Mouse (Mus musculus) adrenal gland (tissue): ENCODE data around the gene Nfe2l3.
"Not testable (repeated sequence)": the region's sequence is repeated elsewhere in the genome, so short reads cannot be mapped to it uniquely, and the experiment has no call there.

Experiments used
- intact Hi-C: fragments of 180-260 bp; cut with DNase I; formaldehyde crosslinking; loops from one replicate; pipeline ENCODE4 v1.15.1; 2025
- long read RNA-seq, 2 experiments: library from polyadenylated mRNA; unstranded; transcript quantifications; one replicate each; pipeline ENCODE4 v2.0.0; 2020; ENCODE audit warnings: borderline replicate concordance in 1 of 2; ENCODE audit not compliant: insufficient replicate concordance in 1 of 2

Nfe2l3 gene
- long read RNA-seq, experiment 1 = 0 reads
- long read RNA-seq, experiment 2, partial matches to known transcripts = 0 of 1 reads
- long read RNA-seq, experiment 2, other reads (novel, unspliced or antisense) = 1 of 1 reads

DNA sequence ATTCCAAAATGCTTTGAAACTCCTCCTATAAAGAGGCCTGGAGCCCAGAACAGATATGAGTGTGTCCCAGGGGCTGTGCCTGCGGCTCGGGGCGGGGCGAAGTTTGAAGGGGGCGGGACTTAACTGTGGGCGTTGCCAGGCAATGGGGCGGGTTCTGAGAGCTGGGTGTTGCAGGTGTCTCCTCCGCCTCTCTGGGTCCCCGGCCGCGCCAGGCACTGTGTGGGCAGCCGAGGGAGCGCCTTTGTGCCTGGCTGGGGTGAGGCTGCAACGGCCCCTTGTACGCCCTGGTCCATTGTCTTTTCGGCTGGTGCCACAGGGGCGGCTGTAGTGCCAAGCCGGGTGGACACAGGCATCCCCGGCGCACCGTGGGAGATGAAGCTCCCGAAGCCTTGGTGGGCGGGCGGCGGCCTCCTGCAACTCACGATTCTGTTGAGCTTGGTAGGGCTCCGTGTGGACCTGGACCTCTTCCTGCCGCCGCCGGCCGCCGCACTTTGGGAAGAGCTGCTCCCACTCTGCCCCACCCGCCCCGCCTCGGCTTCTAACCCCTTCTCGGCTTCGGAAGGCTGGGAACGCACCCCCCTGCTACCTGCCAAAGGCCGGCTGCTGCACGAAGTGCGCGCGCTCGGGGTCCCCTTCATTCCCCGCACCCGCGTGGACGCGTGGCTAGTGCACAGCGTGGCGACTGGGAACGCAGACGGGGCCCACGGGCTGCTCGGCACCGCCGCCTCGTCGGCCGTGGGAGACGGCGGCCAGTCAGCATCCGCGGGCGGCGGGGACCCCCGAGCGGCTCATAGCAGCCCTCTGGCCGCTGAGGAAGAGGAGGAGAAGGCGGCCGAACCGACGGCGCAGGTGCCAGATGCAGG lies at the start of gene Nfe2l3:
Nfe2l3 (plus strand) TSS at position 136 of the 863 bp plus-strand sequence.
- intact Hi-C loops = no loop called here

DNA sequence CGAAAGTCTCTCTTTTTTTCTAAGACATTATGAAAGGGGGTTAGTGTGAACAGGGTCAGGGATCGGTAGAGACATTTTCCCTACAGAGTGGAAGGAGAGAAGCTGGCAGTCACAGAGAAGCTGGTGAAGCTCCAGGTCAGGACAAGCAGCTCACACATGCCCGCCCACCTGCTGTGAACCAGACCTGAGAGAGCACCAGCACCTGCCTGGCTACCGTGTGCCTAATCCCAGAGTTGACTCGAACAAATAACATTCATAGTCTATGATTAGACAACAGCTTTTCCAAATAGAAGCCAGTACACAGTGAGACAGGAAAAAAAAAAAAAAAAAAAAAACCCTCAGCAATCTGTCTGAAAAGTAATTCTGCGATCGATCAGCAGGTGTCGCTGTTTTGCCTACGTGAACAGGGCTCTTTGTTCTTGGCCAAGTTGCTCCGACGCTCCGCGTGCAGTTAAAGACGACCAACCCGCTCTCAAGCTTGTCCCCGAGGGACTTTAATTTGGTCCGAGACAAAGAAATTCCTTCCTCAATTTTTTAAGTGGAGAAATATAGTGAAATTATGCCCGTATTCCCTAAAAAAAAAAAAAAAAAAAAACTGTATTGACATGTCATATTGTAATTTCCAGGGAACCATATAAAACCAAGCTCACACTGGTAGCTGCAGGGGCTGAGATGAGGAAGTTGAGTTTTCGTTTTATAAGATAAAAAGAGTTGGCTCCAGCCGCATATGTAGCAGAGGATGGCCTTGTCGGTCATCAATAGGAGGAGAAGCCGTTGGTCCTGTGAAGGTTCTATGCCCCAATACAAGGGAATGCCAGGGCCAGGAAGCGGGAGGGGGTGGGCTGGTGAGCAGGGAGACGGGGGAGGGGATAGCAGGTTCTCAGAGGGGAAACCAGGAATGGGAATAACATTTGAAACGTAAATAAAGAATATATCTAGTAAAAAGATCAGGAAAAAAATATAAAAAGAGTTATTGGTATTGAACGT lies 48.4 kb upstream of the Nfe2l3 start:
- intact Hi-C loops = loop anchor here (1.0 to 10.0 kb wide), 6 partner anchors 91 to 841 kb away; partner anchors contain the start of genes Cbx3 and Hoxa7

DNA sequence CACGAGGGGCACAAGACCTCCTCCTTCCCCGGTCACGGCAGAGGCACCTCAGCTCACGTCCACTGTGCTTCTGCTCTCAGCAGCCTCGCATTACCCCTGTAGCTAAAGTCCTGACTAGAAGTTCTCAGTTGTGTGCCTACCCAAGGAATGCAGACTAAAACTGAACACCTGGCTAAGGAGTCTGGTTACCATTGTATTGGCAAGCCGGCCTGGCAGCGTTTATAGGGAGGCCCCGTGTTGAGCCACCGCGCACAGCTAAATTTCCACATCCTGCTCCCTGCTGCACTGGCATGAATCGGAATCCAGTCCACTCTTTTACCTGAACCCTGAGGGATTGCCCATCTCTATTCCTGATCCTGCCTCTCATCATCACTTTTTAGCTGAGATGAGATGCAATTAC lies 42.0 kb upstream of the Nfe2l3 start:
- intact Hi-C loops = no loop called here

DNA sequence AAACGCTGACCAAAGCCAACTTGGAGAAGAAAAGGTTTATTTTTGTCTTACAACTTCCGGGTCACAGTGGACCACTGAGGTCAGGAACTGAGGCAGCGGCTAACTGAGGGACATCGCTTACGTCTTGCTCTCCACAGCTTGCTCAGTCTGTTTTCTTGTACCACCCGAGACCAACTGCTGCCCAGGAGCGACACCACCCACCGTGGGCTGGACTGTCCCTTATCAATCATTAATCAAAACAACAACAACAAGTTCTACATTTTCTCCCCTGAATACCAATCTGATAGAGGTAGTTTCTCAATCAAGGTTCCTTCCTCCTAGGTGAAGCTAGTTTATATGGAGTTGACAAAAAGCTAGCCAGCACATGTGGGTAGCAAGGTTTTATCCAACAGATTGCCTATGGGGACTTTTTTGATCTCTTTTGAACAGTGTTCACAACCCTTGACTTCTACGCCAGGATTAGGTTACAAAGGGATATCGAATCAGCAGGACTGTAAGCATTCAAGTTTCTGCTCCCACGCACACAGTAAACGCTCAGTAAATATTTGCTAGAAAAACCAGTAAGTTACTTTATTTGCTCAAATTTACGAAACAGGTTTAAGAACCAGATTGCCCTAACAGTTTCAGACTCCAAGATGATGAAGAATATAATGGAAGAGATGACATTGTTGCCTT lies 40.5 kb upstream of the Nfe2l3 start:
- intact Hi-C loops = no loop called here

DNA sequence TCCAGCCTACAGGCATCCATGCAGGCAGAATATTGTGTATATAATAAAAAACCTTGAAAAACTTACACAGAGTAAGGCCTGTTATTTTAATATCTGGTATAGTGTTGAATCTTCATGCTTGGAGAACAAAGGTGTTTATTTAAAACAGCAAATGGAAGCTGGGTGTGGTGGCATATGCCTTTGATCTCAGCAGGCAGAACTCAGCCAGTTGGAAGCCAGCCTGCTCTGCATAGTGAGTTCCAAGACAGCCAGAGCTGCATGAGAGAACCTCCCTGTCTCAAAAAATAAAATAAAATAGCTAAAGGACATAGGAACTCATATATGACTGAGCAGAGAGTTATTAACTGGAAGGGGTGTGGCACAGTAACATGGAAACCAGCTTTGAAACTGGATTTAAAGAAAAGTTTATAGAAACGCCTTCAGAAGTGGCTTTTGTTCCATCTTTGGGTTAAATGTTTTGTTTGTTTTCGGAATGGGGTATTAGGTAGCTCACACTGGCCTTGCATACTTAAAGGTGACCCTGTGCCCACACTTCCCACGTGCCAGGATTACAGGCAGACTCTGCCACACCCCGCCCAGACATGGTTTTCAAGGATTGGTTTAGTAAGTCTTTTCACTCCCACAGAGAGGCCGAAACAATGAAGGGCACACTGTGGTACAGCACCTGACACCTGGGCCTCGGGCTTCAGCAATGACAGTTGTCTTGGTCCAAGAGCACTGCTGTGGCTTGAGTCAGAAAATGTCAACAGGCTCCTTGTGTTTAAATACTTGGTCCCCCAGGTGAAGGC lies 38.9 kb upstream of the Nfe2l3 start:
- intact Hi-C loops = no loop called here

DNA sequence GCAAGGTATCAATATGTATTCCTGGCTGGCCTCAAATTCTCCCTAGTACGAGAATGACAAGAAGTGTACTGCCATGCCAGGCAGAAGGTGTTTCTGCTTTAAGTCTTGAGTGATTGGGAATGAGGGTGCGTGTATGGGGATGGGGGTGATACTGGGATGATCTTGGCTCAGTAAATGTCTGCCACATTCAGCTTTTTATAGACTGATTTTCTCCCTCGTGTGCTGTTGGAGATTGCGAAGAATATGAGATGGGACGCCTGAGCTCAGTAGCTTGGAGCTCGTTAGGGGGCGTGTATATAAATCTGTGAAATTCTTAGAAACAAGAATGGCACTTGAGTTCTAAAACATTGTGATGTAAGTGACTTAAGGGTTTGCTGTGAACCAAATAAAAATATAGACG lies 38.1 kb upstream of the Nfe2l3 start:
- intact Hi-C loops = not testable (repeated sequence)

DNA sequence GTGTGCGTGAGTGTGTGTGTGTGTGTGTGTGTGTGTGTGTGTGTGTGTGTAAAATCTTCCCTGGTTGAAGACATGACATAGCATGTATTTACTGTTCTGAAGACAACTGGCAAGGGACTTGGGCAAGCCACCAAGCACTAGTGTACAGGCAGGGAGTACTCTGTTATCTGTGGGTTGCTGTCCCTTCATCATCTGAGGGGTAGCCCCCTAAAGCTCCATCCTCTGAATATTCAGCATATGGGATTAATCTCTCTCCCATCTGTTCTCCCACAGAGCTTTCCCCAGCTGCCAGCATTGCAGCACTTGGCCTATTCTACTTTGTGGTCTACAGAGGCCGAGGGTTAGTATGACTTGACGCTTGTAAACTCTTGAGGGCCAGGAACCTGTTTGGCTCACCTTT lies 37.5 kb upstream of the Nfe2l3 start:
- intact Hi-C loops = not testable (repeated sequence)

DNA sequence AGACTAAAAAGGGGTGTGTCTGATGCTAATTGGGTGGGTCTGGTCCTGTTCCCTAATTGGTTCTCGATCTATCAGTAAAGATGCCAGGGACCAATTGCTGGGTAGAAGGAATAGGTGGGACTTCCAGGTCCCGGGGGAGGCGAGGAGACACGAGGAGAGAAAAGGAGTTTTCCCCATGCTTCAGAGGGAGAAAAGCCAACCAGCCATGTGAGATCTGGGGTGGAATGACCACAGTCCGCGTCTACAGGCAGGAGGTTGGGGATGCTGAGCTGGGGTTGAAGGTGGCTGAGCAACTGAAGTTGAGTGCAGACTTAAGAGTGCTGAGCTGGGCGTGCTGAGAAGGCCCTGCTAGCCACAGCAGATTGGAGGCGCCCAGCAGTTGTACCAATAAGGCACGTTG lies 37.0 kb upstream of the Nfe2l3 start:
- intact Hi-C loops = no loop called here

DNA sequence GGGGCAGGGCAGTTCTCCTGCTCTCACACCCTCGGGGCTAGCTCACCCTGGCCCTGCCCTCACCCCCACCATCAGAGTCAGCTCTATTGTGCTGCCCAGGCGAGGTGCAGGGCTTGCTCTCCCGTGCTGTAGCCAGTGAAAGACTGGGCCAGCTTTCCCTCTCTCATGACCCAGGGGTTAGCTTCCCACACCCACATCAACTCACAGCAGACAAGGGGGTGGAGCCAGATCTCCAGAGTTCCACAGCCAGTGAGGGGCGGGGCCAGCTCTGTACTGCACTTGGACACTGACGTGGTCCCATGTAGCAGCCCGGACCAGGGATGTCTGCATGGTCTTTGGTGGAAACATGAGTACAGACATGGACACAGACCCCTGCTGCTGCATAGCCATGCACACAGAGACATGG lies 33.4 kb upstream of the Nfe2l3 start:
- intact Hi-C loops = no loop called here

DNA sequence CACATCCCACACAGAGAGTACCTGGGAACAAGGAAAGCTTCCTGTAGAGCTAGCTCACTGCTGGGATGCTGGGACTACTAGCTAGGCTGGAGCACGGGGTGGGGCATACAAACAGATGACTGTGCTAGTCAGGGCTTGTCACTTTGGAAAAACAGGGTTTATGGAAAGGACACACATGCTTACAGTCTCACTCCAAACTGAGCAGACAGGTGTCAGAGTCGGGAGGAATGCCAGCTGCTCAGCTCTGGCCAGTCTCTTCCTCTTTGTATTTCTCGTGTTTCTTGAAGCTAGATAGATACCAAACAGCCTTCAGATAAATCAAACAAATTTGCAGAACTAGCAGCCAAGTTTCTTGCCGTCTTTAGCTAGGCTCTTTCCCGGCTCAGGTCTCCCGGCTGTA lies 31.2 kb upstream of the Nfe2l3 start:
- intact Hi-C loops = no loop called here

DNA sequence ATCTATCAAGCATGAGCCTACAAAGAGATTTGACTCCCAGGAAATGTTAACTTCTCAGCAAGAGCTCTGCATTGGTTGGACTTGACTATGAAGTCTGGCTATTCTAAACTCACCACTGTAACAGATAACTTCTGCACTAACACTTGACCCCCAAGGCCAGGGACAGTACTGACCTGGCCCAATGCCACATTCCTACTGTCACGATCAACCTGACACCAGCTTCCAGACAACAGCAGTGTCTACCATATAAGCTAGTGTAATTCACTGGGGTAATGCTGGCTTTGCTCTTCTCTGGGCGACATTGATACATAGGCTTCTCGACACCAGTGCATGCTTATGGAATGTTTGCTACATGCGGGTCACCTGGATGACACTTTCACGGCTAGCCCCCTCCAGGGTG lies 28.9 kb upstream of the Nfe2l3 start:
- intact Hi-C loops = no loop called here

DNA sequence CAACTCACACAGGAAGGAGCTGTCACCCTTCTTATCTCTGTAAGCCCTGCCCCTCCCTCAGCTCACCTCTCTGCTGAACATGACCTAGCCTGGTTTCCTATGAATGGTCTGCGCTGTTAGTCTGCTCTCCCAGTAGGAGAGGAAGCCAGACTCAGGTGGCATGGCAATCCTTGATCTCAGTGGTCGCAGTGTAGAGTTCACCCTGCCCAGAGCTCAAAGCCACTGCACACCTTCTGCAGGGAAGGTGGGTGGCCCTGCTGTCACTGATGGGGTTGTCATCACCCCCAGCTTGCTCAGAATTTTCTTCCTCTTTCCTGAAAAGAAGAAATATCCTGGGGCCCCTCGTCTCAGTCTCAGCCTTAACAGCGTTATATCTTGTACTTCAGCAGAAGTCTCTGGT lies 28.0 kb upstream of the Nfe2l3 start:
- intact Hi-C loops = no loop called here

DNA sequence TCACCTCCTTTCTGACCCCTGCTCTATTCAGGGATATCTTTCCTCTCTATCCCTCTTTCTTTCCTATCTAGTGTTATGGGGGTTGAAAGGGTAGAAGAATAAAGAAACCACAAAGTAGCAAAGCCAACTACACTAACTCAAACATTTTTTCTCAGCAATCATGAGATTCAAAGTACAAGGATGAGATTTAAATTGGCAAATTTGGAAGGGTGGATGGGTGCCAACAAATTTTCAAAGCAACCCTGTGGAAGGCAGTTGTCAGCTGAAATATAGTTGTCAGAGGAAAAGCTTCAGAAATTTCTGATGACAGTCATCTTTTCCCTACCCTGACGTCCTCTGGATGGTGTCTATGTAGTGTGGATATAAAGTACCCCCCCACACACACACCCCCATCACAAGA lies 16.0 kb upstream of the Nfe2l3 start:
- intact Hi-C loops = no loop called here

DNA sequence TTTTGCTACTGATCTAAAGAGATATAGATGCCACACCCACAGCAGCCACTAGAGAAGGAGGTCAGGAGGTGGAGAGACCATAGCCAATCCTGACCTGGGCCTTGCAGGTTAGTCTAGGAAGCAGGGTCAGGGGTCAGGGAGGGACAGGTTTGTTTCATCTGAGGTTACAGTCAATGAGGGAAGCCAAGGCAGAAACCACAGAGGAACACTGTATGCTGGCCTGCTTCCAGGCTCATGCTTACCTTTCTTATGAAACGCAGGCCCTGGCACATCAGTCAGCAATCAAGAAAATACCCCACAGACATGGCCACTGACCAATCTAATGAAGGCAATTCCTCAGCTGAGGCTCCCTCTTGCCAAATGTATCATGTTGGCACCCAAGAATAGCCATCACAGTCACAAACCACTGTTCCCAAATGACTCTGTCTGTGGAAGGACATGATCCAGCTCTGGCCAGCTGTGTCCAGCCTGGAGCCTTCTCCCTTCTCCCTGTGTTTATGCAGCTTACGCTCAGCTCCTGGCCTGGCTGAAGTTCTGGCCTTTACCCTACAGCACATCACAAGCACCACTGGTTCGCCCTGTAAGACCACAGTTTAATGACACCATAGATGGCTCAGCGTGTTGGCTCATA lies 15.0 kb upstream of the Nfe2l3 start:
- intact Hi-C loops = no loop called here

DNA sequence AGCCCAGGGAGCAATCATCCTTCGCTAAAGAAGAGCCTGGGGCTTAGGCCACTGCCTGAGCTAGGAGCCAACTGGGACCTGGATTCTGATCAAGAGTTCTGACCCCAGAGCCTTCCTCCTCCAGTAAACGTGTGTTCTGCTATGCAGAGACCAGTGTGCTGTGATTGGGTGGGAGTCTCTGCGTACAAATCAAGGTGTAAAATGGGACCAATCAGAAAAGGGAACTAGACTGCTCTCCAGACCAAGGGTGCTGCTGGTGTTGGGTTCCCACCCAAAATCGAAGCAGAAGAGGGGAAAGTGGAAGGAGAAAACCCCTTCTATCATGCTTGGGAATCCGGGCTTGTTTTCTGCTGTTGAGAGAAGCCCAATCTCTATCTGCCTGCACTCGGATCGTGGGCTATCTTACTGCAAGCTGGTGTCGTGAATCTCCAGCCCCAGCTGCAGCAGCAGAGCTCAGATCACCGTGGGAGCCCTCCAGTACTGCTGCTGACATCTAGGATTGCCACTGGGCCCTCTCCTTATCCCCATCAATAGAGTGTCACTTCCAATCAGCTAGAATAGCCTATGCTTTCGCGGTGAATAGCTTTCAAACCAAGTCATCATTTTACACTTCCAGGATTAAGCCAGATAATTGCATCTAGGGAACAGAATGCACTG lies 8.9 kb upstream of the Nfe2l3 start:
- intact Hi-C loops = no loop called here

DNA sequence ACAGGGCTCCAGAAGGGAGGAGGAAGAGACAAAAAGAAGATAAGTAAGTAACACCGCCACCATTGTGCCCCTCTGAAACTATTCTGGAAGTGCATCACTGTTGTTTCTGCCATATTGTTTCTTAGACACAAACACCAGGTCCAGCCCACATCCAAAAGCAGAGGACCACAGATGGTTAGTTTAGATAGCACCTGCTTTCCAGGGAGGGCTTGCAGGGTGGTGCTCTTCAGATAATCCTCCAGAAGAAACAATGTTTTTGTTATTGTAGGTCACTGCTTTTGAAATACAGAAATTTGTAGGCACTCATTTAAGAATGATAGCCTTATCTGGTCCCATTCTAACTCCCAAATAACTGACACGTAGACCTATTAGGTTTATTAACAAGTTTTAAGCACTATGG lies 7.9 kb upstream of the Nfe2l3 start:
- intact Hi-C loops = no loop called here

DNA sequence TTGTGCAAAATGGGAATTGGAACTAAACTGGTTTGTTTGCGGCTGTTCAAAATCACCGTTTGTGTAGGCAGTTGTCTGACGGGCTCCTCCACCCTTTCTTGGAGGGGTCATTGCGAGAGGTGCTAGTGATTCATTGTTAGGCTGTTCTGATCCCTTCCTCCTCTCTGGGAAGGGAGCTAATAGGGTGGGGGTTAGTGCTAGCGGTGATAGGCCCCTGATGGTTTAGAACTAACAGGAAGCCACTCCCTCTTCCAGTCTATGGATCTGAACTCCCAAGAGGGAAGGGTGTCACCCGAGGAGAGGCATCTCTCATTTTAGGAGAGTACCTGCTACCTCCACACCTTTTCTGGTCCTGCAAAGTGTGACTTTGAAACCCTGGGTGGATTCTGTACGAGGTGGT lies 1.8 kb downstream of the Nfe2l3 start:
- intact Hi-C loops = no loop called here

DNA sequence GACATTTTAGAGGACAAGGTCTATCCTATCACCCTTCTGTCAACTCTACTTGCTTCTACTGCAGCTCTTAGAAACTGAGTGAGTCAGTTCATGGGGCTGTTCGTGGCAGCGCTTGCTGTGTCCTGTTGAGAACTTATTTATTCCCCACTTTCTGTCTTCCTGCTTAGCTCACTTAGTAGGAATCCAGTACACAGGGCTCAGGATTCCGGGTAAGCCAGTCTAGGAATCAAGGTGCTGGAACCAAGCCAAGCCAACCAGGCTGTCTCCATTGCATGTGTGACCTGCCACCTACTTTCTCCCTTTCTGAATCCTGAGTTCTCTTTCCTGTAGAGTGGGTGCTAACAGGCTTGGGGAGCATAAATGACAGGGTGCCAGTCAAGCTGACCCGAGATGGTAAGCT lies 5.2 kb downstream of the Nfe2l3 start:
- intact Hi-C loops = no loop called here

DNA sequence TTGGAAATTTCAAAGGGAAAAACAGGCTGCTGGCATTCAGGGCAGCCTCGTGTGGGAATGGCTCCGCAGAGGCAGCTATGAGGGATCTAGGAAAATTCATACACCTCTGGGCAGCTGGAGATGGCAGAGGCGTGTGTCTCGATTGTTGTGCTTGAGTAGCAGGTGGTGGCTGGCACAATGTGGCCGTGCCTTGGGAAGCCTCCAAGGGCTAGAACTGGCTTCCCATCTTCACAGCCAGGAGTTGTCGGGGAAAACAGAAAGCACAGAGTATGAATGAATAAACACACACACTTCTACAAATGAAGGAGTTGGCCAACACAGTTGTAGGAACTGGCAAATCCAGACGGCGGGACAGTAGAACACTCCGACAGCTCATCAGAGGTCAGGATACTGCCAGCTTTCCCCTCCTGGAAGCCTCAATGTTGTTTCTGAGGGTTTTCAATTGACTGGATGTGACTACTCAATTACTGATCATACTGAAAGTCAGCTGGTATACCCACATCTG lies 6.4 kb downstream of the Nfe2l3 start:
- intact Hi-C loops = no loop called here
